Mouse (Mus musculus) heart, adult 8-10 months (tissue): ENCODE results near the gene Gm12216. TPM values are rescaled to one million over a fixed set of nuclear protein-coding genes. Genes with fewer than 3 reads are reported as not detected.
A peak's percentile ranks its signal among the peaks of the same experiment; 100 is the strongest.

ENCODE experiments used
- DNase-seq: peaks from one replicate; pipeline ENCODE4 v3.0.0; 2022; ENCODE audit warnings: low spot score
- total RNA-seq, 4 experiments: library from RNA; stranded (reverse); gene quantifications; 2 replicates each; pipeline ENCODE4 v1.2.4; 2022

Gm12216 gene
- total RNA-seq, 4 experiments from 2014 or later = 1.2 to 3.0 (median 2.1) TPM

DNA sequence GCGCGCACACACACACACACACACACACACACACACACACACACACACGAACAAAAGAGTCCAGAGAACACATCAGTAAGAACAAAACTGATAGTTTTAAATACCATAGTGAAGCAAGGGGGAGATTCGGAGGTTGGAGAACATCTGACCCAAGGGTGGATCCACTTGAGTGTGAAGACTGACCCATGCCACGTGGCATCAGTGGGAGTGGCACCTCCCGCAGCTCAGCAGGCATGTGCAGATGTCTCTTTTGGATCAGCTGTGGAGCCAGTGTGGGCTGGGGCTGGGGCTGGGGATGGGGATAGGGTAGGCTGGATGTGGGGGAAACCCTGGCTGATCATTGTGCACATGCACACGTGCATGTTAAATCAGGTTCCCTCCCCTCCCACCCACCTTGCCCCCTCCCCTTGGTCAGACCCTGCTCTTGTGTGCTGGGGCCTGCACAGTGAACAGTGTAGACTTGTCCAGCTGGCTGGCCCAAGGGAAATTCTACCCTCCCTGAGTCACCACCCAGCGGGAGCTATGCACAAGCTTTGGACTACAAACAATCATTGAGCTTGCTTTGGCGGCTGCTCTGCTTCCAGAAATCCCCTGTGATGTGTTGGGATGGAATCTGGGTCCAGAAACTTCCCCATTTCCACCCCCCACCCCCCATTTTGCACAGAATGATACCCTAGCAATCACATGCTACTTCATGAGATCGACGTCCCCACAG is 37.7 kb downstream of the Gm12216 start:
- DNase-seq = peak; percentile 43

DNA sequence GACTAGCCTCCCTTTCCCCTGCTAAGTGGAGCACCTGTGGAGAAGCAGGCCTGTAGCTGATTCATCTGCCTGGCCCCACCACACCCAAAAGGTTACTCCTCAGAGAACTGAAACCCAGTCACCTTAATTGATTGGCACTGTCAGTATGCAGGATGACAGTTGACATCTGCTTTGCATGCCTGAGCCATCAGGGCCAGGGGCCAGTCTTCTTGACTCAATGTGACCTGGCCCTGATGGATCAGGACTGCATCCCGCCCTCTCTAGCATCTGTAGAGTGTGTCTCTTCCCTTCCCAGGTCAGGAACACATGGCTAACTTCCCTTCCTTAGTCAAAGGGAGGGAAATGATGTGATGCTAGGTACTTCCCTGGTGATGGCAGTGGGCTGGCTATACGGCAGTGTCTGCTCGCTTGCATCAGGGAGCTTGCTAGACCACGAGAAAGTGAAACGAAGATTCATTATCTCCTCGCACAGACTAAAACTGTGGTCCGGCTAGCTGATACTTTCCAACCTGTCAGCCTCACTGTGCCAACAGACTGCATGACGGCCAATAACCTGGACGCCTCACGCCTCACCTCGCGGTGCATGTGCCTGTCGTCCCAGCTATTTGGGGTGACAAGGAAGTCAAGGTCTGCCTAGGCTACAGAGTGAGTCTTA is 38.4 kb downstream of the Gm12216 start:
- no peak for DNase-seq

DNA sequence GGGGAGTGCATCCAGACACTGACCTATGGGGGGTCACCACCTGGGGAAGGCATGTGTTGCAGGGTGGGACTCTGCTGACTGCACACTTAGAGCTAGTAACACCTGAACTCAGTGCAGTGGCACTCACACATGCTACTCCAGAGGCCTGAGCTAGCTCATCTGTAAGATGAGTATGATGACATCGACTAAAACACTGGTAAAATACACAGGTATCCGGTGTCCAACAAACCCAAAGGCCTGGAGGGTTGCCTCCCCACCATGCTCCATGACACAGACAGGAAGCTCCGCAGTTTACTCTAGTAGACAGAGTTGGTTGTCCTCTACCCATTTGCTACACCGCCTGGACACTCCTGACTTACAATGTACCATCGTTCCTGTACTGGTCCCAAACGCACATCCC is 39.5 kb downstream of the Gm12216 start:
- no peak for DNase-seq

DNA sequence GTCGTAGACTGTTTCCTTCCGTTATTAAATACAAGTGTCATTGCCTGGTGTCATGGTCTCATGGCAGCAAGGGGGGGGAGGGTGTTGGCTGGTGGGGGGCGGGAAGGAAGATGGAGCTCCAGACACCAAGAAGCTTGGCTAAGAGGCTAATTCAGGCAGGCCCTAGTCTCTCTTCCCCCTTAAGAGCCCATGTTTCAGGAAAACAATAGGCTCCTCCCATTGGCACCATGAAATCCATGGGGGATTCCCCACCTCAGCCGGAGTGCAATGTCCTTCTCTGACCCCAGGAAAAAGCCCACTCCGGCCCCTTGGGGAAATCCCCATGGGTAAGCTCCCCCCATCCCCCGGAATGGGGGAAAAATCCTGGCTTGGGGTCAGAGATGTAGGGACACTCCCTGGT is 40.3 kb downstream of the Gm12216 start:
- DNase-seq = peak; percentile 55

- DNase-seq = no peak
These were observed 42.1 kb downstream of the Gm12216 start for GRCm38 (mm10) chr11:53816841-53817375.

DNA sequence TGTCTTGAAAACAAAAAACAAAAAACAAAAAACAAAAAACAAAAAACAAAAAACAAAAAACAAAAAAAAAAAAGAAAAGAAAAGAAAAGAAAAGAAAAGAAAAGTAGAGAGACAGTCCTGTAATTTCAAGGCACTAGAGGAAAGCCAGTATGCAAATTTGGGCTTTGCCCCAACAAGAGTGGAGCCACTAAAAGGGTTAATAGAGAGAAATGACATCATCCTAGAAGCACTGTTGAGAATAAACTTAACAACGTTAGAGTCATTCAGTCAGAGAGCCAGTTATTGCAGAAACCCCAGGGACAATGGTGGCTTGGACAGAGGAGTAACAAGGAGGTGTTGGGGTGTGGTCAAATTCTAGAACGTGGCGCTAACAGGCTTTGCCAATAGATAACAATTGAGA is 44.2 kb downstream of the Gm12216 start:
- no peak for DNase-seq

DNA sequence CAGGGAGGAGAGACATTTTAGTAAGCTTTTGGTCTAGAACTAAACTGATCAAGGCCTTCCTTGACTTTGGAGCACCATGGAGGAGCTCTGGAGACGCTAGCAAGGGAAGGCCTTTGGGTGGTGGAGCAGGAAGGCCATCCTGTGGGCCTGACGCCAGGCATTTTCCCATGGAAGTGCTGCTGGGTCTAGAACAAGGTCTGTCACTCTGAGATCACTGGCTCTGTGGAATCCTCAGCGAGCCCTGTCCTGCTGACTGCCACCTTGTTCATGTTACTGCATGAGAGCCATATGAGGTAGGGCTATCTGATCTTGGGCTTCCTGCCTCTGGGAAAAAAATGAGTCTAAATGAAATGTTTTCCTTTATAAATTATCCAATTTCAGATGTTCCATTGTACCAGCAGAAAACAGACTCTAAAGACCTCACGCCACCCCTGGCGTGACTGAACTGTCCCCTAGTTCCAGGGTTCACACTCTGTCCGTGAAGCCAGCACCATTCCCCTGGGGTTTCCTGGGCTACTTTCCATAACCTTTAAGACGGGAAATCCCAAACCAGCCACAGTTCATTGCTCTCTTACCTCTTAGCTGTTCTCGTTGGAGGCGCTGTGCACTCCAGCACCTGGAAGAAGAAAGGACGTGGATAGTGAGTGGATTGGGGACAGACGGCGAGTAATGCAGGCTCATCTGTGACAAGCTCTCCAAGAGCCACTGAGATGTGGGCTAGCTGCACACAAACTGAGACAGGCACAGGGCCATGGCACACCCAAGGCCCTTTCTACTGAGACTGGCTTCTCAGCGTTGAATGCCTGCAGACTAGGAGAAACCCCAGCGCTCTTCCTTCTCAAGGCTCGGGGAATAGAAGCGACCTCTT is 45.8 kb downstream of the Gm12216 start:
- peak; percentile 87 for DNase-seq

DNA sequence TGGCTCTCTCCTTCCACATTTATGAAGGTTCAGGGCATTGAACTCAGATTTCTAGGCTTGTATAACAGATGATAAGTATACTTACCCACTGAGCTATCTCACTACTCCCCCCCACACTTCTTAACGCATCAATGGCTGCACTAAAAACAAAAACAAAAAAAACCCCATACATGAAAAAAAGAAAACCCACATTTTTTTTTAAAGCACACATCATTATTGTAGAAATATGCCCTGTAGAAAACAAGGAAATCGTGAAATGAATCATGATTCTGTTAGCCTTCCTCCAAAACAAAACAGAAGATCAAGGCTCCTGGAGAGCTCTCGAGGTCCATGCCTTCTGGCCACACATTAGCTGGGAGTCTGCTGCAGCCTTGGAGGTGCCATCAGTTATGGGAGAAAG is 47.7 kb downstream of the Gm12216 start:
- DNase-seq = no peak

- no peak for DNase-seq
These were observed 48.3 kb downstream of the Gm12216 start for GRCm38 (mm10) chr11:53810749-53811148.

DNA sequence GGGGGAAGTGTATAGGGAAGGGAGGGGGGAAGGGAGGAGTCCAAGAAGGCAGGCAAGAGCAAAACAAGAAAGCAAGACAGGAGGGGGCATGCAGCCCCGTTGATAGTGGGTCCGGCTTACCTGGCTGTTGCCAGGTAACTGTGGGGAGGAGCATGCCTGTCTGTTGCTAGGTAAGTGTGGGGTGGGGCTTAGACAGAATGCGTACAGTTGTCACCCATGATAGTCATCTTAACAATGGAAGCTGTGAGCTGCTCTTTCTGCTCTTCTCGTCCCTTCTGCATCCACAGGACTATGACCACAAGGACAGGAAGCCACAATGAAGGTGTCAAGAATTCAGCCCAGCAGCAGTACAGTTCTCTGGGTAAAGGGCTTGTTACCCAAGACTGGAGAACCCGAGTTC is 48.9 kb downstream of the Gm12216 start:
- no peak for DNase-seq

DNA sequence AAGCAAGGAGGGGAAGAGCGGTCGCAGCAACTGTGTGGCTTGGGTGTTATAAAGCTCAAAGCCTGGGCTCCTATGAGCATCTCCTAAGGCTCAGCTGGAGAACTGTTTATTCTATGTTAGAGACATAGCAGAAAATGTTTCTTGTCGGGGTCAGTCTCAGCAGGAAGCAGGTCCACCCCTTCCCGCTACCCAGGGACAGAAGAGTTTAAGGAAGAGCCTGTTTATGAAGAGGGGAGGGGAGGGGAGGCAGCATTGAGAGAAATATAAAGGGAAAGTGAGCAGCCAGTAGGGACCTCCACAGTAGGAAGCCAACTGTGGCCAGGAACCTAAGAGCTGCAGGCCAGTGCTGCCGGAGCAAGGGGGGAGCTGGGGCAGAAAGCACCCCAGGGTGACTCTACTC is 49.7 kb downstream of the Gm12216 start:
- no peak for DNase-seq

DNA sequence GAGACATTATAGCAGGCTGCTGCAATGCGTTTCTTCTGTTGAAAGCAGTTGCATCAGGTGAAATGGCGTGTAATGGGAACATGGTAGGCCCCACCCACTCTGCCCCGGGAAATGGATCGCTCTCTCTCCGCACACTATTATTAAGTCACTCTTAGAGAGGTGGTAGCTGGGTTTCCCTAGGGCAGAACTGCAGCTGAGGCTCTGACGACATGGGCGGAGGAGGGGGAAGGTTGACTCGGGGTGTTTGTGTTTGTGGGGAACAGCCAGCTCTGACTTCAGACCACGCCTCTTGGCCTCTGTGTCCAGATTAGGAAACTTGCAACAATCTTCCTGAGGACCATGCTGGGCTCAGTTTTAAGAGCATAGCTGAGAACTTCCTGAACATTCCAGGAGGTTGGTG is 53.3 kb downstream of the Gm12216 start:
- peak; percentile 85 for DNase-seq

DNA sequence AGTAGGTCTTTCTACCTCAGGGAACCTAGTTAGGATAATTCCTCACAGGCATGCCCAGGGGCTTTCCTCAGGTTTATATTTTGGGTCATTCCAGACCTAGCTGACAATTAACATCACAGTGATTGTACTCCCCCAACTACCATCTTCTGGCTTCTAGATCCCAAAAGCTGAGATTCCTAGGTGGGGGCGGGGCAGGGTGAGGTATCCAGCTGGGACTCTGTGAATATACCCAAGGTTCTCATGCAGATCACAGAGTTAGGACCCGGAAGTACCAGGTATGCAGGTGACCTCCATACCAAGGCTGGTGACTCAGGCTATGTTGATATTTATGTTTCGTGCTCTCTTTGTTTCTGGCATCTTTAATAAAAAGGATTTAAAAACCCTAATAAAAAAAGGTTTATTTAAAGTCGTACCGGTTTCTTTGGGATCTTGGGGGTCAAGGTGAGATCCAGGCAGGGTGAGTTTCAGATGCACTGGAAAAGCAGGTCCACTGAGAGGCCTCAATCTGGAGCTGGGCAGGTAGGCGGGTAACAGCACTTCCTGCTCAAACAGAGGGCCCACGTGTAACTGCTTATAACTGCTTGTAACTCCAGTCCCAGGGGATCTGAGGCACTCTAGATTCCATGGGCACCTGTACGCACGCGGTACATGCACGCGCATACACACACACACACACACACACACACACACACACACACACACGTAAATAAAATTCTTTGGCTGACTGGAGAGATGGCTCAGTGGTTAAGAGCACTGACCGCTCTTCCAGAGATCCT is 54.3 kb downstream of the Gm12216 start:
- no peak for DNase-seq

DNA sequence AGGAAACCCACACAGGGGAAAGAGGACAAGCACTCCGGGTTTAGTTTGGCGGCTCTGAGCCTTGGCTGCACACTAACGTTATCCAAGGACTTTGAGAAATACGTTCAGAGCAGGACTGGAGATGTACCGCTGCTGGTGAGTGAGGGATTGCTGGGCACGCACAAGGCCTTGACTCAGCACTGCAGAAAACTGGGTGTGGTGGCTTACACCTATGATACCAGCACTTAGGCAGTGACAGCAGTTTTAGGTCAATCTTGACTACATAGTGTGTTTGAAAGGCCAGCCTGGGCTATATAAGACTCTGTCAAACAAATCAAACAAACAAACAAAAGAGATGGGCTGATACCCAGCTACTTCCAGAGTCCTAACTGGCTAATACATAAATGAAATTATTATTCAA is 55.6 kb downstream of the Gm12216 start:
- DNase-seq = no peak

DNA sequence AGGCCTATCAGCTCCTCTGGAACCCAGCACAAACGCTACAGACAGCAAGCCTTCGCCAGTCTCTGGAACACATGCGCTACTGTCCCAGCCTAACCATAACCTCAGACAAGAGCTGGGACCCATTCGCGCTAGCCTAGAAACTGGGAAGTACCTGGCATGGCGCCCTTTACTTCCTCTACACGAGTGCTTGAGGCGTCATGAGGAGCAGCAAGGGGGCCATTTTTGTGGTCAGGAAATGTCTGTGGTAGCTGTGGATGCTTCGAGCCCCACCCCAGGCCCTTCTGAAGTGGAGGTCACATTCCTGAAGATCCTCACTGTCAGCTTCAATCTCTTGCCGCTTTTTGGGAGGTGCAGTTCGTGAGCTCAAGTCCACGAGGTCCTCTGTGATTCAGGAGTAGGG is 56.0 kb downstream of the Gm12216 start:
- no peak for DNase-seq

- no peak for DNase-seq
These were observed 58.1 kb downstream of the Gm12216 start for GRCm38 (mm10) chr11:53800975-53801374.

- no peak for DNase-seq
These were observed 59.0 kb downstream of the Gm12216 start for GRCm38 (mm10) chr11:53800036-53800435.

GRCm38 (mm10) chr11:53798041-53798711 is 60.9 kb downstream of the Gm12216 start:
- no peak for DNase-seq

- DNase-seq = no peak
These were observed 61.6 kb downstream of the Gm12216 start for GRCm38 (mm10) chr11:53797386-53797920.

DNA sequence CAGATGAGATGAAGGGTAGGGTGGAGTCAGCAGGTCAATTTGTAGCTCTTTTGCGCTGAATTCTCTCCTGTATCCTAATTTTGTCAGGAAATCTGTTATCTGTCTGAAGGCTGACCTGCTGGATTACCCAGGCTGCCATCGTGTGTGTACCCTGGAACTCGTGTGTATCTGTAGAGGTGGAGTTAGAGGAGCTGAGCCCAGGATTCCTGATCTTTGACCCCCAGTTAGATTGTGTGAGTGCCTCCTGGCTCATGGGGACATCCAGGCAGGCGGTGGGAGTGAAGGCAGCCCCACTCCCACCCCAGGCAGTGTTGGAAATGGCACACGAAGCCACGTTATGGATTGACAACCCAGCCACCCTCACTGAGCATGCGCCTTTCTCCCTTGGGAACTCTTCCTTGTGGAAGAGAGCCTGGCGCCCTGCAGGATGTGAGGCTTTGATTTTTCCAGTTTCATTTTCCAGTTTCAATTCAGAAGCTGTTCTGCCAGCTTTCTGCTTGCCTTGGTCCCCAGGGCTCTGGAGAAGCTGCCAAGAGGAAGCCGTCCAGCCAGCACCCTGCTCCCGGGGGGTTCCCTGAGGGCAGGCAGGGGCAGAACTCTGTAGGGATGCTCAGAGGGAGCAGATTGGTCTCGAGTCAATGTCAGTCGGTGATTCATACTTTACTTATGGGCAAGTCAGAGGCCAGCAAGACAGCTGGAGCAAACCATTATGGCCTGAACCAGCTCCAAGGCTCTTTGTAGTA is 62.5 kb downstream of the Gm12216 start:
- DNase-seq = peak; percentile 85
